Mouse (Mus musculus): ENCODE measurements around the gene Actr8. TPM values are rescaled to one million over a fixed set of nuclear protein-coding genes. Genes with fewer than 3 reads are reported as not detected.

The Actr8 gene
- total and polyA plus RNA-seq, 2 experiments from 2014 or later, result 43.7 to 49.0 TPM

GRCm38 (mm10) chr14:30046976-30047375 lies 68.8 kb downstream of the Actr8 start:
- no peak for TF ChIP-seq CTCF (IDR thresholded peaks at IDR 0.05)
- WGBS, result 90% methylated on average over 4 of the region's 4 CpGs

GRCm38 (mm10) chr14:30048049-30048448 lies 69.9 kb downstream of the Actr8 start:
- DNase-seq (ENCODE audit: low spot score), result no peak
- Histone ChIP-seq H3K27ac (ENCODE audit: low read depth, low read length) (no peak overlapping the region), H3K27me3 (ENCODE audit: insufficient read depth, low read length) (no peaks in the 10 kb centered on the region), H3K4me2 (ENCODE audit: low read depth, low read length, poor library complexity, severe bottlenecking) (no peak overlapping the region), H3K4me1 (ENCODE audit: insufficient read depth, low read length) (no peaks in the 10 kb centered on the region), H3K4me3 (ENCODE audit: low read depth, low read length) (no peak overlapping the region), H3K9ac (replicated peaks; ENCODE audit: low read length, poor library complexity, severe bottlenecking) (no peak overlapping the region), H3K9me3 (ENCODE audit: low read length) (no peaks in the 10 kb centered on the region), H3K36me3 (ENCODE audit: insufficient read depth, low read length) (peaks cover 47% of the 10 kb centered on the region)
- peak; percentile 46 for TF ChIP-seq CTCF (IDR thresholded peaks at IDR 0.05)
- no peak for ATAC-seq (ENCODE audit: low FRiP score)
- 93% methylated on average over 3 of the region's 3 CpGs for WGBS

More at GRCm38 (mm10) chr14:30046976-30047375, 68.8 kb downstream of the Actr8 start:
- ATAC-seq (ENCODE audit: low FRiP score), result no peak
- no peak overlapping the region for H3K9ac ChIP-seq (replicated peaks; ENCODE audit: low read length, poor library complexity, severe bottlenecking)
- no peaks in the 10 kb centered on the region for H3K27me3 ChIP-seq (ENCODE audit: insufficient read depth, low read length)
- H3K9me3 ChIP-seq (ENCODE audit: low read length), result no peaks in the 10 kb centered on the region
- H3K4me2 ChIP-seq (ENCODE audit: low read depth, low read length, poor library complexity, severe bottlenecking), result no peak overlapping the region
- H3K4me3 ChIP-seq (ENCODE audit: low read depth, low read length), result no peak overlapping the region
- no peak overlapping the region for H3K27ac ChIP-seq (ENCODE audit: low read depth, low read length)
- DNase-seq (ENCODE audit: low spot score), result no peak
- no peaks in the 10 kb centered on the region for H3K4me1 ChIP-seq (ENCODE audit: insufficient read depth, low read length)
- peaks cover 54% of the 10 kb centered on the region for H3K36me3 ChIP-seq (ENCODE audit: insufficient read depth, low read length)

- Histone ChIP-seq H3K9me3 (ENCODE audit: low read length) (no peaks in the 10 kb centered on the region), H3K36me3 (ENCODE audit: insufficient read depth, low read length) (peaks cover 35% of the 10 kb centered on the region), H3K4me2 (ENCODE audit: low read depth, low read length, poor library complexity, severe bottlenecking) (no peak overlapping the region), H3K27ac (ENCODE audit: low read depth, low read length) (no peak overlapping the region), H3K4me1 (ENCODE audit: insufficient read depth, low read length) (no peaks in the 10 kb centered on the region), H3K4me3 (ENCODE audit: low read depth, low read length) (no peak overlapping the region), H3K27me3 (ENCODE audit: insufficient read depth, low read length) (no peaks in the 10 kb centered on the region), H3K9ac (replicated peaks; ENCODE audit: low read length, poor library complexity, severe bottlenecking) (no peak overlapping the region)
- ATAC-seq (ENCODE audit: low FRiP score), result no peak
- 75% methylated on average over 8 of the region's 8 CpGs for WGBS
- no peak for TF ChIP-seq CTCF (IDR thresholded peaks at IDR 0.05)
- DNase-seq (ENCODE audit: low spot score), result no peak
Observed at GRCm38 (mm10) chr14:30050280-30050679, 72.1 kb downstream of the Actr8 start.

- no peak for DNase-seq (ENCODE audit: low spot score)
- no peak for TF ChIP-seq CTCF (IDR thresholded peaks at IDR 0.05)
- Histone ChIP-seq H3K4me2 (ENCODE audit: low read depth, low read length, poor library complexity, severe bottlenecking) (no peak overlapping the region), H3K36me3 (ENCODE audit: insufficient read depth, low read length) (peaks cover 9% of the 10 kb centered on the region), H3K27ac (ENCODE audit: low read depth, low read length) (no peak overlapping the region), H3K27me3 (ENCODE audit: insufficient read depth, low read length) (no peaks in the 10 kb centered on the region), H3K4me1 (ENCODE audit: insufficient read depth, low read length) (no peaks in the 10 kb centered on the region), H3K9ac (replicated peaks; ENCODE audit: low read length, poor library complexity, severe bottlenecking) (no peak overlapping the region), H3K4me3 (ENCODE audit: low read depth, low read length) (no peak overlapping the region), H3K9me3 (ENCODE audit: low read length) (no peaks in the 10 kb centered on the region)
- ATAC-seq (ENCODE audit: low FRiP score), result no peak
- 77% methylated on average over 7 of the region's 7 CpGs for WGBS
Observed at GRCm38 (mm10) chr14:30054922-30055321, 76.8 kb downstream of the Actr8 start.

Small RNA genes lying within 50 kb of the gene (microRNA-seq; reads per million reads assigned to microRNA genes)
- not detected for gene Mir6947 (ENCODE audit: borderline number of aligned reads)

Other genes with a start within 250 kb of the Actr8 start
- 82.8 and 125 TPM in 2 replicates for gene Selenok, start 10.0 kb upstream of the Actr8 start, total RNA-seq (2014; rRNA removed)
- 420 and 430 TPM in 2 replicates for gene Selenok, start 10.0 kb upstream of the Actr8 start, polyA plus RNA-seq (2015; fragmentation: Nextera tagmentation; extraction: Ambion mirVana)
- gene Il17rb, start 30.6 kb downstream of the Actr8 start, total RNA-seq (2014; rRNA removed), result 1.7 and 1.9 TPM in 2 replicates
- 1.3 and 1.8 TPM in 2 replicates for gene Il17rb, start 30.6 kb downstream of the Actr8 start, polyA plus RNA-seq (2015; fragmentation: Nextera tagmentation; extraction: Ambion mirVana)
- 1.6 and 2.5 TPM in 2 replicates for gene Chdh, start 30.7 kb downstream of the Actr8 start, total RNA-seq (2014; rRNA removed)
- gene Chdh, start 30.7 kb downstream of the Actr8 start, polyA plus RNA-seq (2015; fragmentation: Nextera tagmentation; extraction: Ambion mirVana), result 0.34 and 0.65 TPM in 2 replicates

All from midbrain, postnatal 0 days (tissue).